Mouse (Mus musculus) mesoderm, embryonic 11.5 days (tissue): ENCODE data around the gene Ndp.
A peak's percentile ranks its signal among the peaks of the same experiment; 100 is the strongest.

Experiments
- DNase-seq: peaks from one replicate; pipeline ENCODE4 v3.0.0-alpha.2; 2012; ENCODE audit warnings: low read depth, low spot score

Ndp gene

GRCm38 (mm10) chrX:16911241-16911873 is at the start of gene Ndp:
Ndp (minus strand) TSS chrX:16911774.
- DNase-seq: no peak

DNA sequence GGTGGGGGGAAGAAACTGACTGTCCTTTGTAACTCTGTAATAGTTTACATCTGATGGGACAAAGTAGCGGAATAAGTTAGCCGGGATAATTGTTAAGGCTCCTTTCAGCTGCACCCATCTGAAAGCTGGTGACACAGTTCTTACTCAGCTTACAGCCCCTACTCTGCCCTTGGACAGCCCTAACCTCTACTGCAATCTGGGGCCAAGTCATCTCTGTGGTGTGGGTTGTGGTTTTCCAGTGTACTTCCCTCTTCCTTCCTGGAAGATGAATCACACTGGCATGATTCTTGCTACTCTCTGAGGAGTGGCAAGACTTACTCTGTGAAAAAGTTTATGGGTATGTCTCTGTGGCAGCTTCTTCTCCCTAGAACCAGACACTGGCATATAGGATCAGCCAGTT is 43.2 kb upstream of the Ndp start:
- no peak for DNase-seq

- DNase-seq: no peak
These were observed 6.4 kb upstream of the Ndp start for GRCm38 (mm10) chrX:16918006-16918405.

GRCm38 (mm10) chrX:16913118-16913517 is 1.5 kb upstream of the Ndp start:
- no peak for DNase-seq

GRCm38 (mm10) chrX:16911911-16912310 is 337 bp upstream of the Ndp start:
- no peak for DNase-seq

GRCm38 (mm10) chrX:16910211-16911095 is 1.1 kb downstream of the Ndp start:
- peak; percentile 39 for DNase-seq

DNA sequence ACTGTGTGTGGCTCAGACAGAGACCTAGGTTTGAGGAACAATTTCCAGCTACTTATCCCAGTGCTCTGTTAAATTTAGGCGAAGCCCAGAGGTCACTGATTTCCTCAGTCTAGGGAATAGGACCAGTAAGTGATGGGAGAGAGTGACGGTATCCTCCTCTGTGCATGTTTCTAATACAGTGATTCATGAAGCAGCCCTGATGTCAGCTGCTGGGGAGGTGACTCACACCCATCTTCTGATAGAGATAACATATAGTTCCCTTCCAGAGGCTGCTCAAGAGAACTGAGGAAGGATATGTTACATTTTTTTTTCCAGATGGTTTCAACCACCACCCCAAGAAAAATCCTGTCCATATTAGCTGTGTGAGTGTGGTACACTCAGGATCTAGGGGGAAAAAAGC is 2.9 kb downstream of the Ndp start:
- no peak for DNase-seq

DNA sequence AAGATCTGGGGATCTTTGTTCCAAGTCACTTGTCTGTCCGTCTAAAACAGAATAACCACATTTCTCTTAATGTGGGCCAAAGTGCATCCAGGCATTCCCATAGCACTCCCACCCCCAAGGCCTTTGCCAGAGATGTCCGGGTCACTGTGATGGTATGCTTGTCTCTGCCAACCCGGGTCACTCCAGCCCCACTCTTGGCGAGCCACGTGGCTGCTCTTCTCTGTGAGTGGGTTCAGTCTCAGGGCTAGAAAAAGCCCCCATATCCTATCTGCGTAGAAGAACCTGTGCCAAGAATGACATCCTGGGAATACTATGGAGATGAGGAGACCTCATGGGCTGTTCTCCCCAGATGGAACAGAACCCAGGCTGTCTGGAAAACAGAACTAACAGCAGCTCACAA is 4.0 kb downstream of the Ndp start:
- no peak for DNase-seq

DNA sequence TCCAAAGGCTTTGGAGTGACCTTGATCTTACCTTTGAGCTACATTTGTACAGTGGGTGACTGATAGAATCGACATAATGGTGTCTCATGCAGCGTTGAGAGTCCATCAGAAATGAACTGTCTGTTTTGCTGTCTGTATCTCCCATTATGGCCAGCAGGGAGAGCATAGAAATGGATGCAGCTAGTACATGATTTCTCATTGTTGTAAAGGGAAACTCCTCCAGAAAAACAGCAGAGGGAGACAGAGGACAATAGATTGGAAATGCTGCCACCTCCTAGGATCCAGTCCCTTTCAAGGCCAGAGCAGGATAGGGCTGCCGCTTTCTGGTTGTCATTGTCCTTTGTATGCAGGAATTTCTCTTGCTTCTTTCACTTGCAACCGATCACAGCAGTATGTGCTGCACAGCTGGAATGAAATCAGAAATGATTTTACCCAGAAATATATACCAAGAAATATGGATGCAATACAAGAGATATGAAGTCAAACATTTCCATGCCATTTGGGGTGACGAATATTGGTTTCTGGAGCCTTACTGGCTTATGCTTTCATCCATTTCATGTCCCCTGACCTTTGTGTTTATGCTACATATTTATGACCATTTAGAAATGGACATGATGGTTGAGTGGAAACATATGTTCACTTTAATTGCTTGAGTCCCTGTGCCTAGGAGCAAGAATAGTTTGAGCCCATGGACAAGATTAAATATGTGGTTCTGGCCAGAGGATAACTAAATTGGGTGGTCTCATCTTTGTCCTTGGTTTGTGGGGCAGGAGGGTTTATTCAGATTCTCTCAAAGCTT is 17.0 kb downstream of the Ndp start:
- DNase-seq: peak; percentile 72

DNA sequence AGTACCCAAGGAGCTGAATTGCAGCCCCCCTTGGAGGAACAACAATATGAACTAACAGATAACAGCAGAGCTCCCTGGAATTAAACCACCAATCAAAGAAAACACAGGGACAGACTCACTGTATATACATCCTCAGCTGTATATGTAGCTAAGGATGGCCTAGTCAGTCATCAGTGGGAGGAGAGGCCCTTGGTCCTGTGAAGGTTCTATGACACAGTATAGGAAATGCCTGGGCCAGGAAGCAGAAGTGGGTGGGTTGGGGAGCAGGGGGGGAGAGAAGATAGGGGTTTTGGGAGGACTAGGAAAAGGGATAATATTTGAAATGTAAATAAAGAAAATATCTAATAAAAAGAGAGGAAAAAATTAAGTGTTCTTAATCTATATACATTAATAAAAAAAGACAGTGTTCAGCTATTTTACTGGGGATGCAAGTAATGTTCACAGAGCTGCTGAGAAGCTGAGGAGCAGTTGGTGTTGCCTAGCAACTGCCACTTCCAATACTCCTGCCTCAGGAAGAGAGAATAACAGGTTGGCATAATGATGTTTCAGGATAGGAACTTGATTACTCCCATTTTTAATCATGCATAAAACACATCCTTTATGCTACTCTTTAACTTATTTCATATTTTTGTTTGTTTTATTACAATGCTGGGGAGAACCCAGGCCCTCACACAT is 43.8 kb downstream of the Ndp start:
- DNase-seq: no peak

DNA sequence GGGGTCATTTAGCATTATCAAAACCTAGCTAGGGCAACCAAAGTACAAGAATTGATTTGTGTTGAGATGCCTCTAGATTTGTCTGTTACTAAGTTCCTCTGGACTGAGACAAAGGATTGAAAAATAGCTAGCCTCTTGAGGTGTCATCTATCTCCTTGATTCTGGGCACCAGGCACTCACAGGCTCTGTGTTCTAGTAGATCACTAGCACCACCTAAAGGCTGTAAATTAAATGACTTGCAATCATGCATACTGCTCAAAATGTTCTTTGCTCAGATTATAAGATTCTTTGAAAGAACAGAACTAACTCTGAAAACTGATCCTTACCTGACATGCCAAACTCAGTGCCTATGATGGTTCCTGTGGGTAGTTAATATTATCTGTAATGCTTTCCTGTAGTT is 51.3 kb downstream of the Ndp start:
- peak; percentile 13 for DNase-seq

DNA sequence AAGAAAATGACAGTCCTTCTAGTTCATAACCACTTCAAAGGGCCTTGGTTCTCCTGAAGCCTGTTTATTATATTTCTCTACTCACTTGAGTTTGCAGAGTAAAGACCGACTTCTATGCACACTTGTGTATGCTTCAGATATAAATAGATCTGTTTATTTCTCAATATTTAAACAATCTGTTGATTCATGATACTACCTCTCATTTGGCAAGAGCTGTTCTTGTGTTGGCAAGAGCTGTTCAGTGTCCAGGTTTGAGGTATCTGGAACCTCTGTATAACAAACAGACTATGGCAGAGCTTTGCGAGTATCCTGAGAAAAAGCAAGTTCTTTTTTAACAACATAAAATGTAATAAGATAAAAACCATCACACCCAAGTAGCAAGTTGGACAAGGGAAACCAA is 65.5 kb downstream of the Ndp start:
- DNase-seq: no peak

- DNase-seq: no peak
These were observed 70.1 kb downstream of the Ndp start for GRCm38 (mm10) chrX:16841443-16841842.

DNA sequence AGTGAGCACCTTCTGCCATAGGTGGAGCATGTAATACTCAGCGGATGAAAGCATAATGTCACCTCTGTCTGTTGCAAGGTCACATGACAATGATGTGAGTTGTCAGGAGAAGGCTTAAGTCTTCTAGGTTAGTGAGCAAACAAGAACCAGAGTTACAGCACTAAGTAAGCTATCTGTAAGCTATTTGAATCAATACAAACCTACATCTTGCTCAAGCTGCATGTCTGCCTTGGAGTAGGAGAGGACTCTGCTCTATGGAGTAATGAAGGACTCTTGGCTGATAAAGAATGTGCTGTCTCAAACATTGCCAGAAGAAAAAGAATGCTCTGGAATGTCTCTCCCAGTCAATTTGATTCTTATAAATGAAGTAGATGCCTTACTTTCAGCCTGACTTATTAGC is 74.3 kb downstream of the Ndp start:
- no peak for DNase-seq

DNA sequence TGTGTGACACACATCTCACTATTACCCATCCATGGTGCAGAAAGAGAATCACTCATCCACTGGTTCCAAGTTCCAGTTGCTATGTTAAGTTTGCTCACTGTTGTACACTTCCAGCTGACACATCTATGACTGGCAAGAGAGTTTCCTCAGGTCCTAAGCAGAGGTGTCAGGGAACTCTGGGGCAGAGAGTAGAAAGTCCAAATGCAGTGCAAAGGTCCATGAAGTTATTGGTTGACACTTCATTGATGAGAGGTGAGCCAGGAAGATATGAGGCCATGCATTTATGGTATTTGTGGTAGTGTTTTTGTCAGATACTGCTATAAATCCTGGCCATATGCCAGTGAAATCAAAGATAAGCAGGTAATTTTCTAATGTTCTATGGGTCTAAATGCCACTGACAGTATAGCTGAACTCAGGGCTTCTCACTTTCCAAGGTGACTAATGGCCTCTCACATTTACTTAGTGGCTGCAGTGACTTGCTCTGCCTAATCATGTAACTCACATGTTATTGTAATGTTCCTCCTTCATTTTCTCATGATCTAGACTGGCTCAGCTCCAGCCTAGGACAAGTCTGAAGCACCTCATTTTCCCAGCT is 75.0 kb downstream of the Ndp start:
- no peak for DNase-seq
